Mouse (Mus musculus): ENCODE data around the gene Klhl7. TPM values are rescaled to one million over a fixed set of nuclear protein-coding genes. Genes with fewer than 3 reads are reported as not detected.
"Not testable (repeated sequence)": the region's sequence is repeated elsewhere in the genome, so short reads cannot be mapped to it uniquely, and the experiment has no call there.

The Klhl7 gene
- polyA plus RNA-seq, 1 experiment from 2014 or later = 43.6 TPM

- Histone ChIP-seq H3K4me3 (replicated peaks) (peak overlapping the region; percentile 84), H3K9ac (peak overlapping the region; percentile 77), H3K27ac (peak overlapping the region; percentile 87), H3K4me2 (peak overlapping the region; percentile 82), H3K27me3 (no peaks in the 10 kb centered on the region), H3K9me3 (replicated peaks) (no peaks in the 10 kb centered on the region), H3K36me3 (no peaks in the 10 kb centered on the region), H3K4me1 (0 out of 2 replicates have a peak, but pooled peaks cover 4% of the 10 kb centered on the region)
- 6% methylated on average over 8 of the region's 8 CpGs for WGBS
- ATAC-seq (replicated peaks; ENCODE audit: low FRiP score) = no peak
Measured at GRCm38 (mm10) chr5:24101446-24102140, 1.2 kb downstream of the Klhl7 start.

DNA sequence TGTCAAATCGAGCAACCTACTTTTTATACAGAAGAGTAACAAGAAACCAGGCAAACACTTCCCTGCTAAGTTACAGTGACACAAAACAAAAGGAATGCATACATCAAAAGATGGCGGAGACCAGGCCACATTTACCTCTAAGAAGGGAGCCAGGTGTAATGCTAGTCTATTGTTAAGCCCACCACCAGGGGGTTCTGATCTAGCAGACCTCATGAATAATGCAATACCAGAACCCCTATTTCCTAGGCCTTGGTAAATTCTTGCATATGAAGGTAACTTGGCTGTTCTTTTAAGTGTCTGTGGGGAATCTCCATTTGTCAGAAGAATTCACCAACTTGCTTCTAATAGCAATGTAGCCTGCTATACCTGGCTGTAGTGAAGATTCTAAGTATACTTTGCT lies 2.8 kb downstream of the Klhl7 start:
- not testable (repeated sequence) for H3K27me3 ChIP-seq; H3K36me3 ChIP-seq; H3K4me2 ChIP-seq; H3K4me3 ChIP-seq (replicated peaks); H3K4me1 ChIP-seq; H3K9ac ChIP-seq; ATAC-seq (replicated peaks; ENCODE audit: low FRiP score); H3K27ac ChIP-seq; H3K9me3 ChIP-seq (replicated peaks)
- 69% methylated on average over 2 of the region's 2 CpGs for WGBS

DNA sequence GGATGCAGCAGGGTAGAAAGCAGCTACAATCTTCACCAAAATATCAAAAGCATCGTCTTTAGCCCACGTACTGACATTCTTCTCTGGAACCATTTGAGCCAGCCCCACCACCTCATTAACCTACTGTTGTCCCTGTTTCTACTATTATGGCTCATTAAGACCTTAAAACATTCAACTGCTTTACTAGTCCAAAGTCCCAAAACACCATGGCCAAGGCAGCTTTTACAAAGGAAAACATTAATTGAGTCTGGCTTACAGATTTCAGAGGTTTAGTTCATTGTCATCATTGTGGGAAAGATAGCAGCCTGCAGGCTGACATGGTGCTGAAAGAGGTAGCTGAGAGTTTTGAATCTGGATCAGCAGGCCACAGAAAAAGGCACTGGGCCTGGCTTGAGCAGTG lies 3.4 kb downstream of the Klhl7 start:
- no peak overlapping the region for H3K4me2 ChIP-seq
- no peak overlapping the region for H3K9ac ChIP-seq
- 0 out of 2 replicates have a peak, but pooled peaks cover 4% of the 10 kb centered on the region for H3K4me1 ChIP-seq
- H3K4me3 ChIP-seq (replicated peaks) = no peak overlapping the region
- WGBS = 76% methylated on average over 2 of the region's 2 CpGs
- no peaks in the 10 kb centered on the region for H3K9me3 ChIP-seq (replicated peaks)
- H3K36me3 ChIP-seq = no peaks in the 10 kb centered on the region
- H3K27ac ChIP-seq = no peak overlapping the region
- H3K27me3 ChIP-seq = no peaks in the 10 kb centered on the region
- no peak for ATAC-seq (replicated peaks; ENCODE audit: low FRiP score)

DNA sequence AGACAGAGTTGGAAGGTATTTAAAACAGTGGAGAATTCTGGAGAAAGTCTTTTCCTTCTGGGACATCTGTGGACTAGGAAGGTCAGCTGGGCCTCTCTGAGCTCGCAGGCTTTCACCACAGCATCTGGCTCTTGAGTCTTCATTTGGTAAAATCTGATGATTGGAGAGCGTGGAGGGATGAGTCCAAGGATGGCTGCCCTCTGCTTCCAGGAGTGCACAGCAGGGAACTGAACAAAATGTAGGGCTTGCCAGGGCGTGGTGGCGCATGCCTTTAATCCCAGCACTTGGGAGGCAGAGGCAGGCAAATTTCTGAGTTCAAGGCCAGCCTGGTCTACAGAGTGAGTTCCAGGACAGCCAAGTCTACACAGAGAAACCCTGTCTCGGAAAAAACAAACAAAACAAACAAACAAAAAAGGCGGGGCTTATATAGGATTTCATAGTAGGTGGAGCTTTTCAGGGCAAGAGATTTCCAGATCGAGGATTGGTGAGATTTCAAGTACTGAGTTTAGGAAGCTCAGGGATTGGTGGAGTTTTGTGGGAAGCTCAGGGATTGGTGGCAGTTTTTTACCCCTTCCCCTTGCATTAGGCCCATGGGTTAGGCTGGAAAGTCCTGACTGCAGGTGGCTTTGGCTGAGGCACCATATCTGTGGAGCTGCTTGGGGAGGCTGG lies 6.8 kb downstream of the Klhl7 start:
- no peak for ATAC-seq (replicated peaks; ENCODE audit: low FRiP score)
- no peaks in the 10 kb centered on the region for H3K9me3 ChIP-seq (replicated peaks)
- 0 out of 2 replicates have a peak, but pooled peaks cover 4% of the 10 kb centered on the region for H3K36me3 ChIP-seq
- no peaks in the 10 kb centered on the region for H3K27me3 ChIP-seq
- no peak overlapping the region for H3K4me3 ChIP-seq (replicated peaks)
- 93% methylated on average over 7 of the region's 7 CpGs for WGBS
- no peaks in the 10 kb centered on the region for H3K4me1 ChIP-seq
- H3K4me2 ChIP-seq = no peak overlapping the region
- H3K9ac ChIP-seq = no peak overlapping the region
- H3K27ac ChIP-seq = no peak overlapping the region

DNA sequence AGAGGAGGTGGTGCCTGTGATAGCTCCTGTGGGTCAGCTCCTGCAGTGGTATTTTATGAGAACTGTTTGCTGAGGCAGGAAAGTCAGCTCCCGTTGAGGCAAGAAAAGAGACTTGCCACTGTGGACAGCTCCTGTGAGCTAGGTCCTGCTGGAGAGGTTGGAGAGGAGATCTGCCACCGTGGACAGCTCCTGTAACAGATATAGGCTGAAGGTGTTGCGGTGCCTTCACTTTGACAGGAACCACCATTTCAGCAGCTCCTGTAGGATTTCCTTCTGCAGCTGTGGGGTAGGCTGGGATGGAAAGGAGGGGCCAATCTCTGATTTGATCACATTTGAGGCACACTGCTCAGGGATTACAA lies 7.3 kb downstream of the Klhl7 start:
- 73% methylated on average over 3 of the region's 3 CpGs for WGBS

GRCm38 (mm10) chr5:24110068-24110467 lies 9.7 kb downstream of the Klhl7 start:
- 0 out of 2 replicates have a peak, but pooled peaks cover 4% of the 10 kb centered on the region for H3K36me3 ChIP-seq
- no peaks in the 10 kb centered on the region for H3K9me3 ChIP-seq (replicated peaks)
- H3K4me2 ChIP-seq = no peak overlapping the region
- H3K4me1 ChIP-seq = no peaks in the 10 kb centered on the region
- no peak overlapping the region for H3K9ac ChIP-seq
- WGBS = 84% methylated on average over 5 of the region's 5 CpGs
- no peak for ATAC-seq (replicated peaks; ENCODE audit: low FRiP score)
- H3K27ac ChIP-seq = no peak overlapping the region
- no peak overlapping the region for H3K4me3 ChIP-seq (replicated peaks)
- H3K27me3 ChIP-seq = no peaks in the 10 kb centered on the region

More for the DNA sequence above, 7.3 kb downstream of the Klhl7 start:
- no peak overlapping the region for H3K4me2 ChIP-seq
- 0 out of 2 replicates have a peak, but pooled peaks cover 4% of the 10 kb centered on the region for H3K36me3 ChIP-seq
- H3K9me3 ChIP-seq (replicated peaks) = no peaks in the 10 kb centered on the region
- no peaks in the 10 kb centered on the region for H3K27me3 ChIP-seq
- no peak for ATAC-seq (replicated peaks; ENCODE audit: low FRiP score)
- no peak overlapping the region for H3K9ac ChIP-seq
- H3K27ac ChIP-seq = no peak overlapping the region
- H3K4me1 ChIP-seq = no peaks in the 10 kb centered on the region
- H3K4me3 ChIP-seq (replicated peaks) = no peak overlapping the region

- ATAC-seq (replicated peaks; ENCODE audit: low FRiP score) = no peak
Measured at GRCm38 (mm10) chr5:24112116-24112903, 11.9 kb downstream of the Klhl7 start.

GRCm38 (mm10) chr5:24122221-24122620 lies 21.8 kb downstream of the Klhl7 start:
- Histone ChIP-seq H3K4me1 (no peaks in the 10 kb centered on the region), H3K9me3 (replicated peaks) (no peaks in the 10 kb centered on the region), H3K4me3 (replicated peaks) (no peak overlapping the region), H3K4me2 (no peak overlapping the region), H3K36me3 (peaks cover 5% of the 10 kb centered on the region), H3K27ac (no peak overlapping the region), H3K9ac (no peak overlapping the region), H3K27me3 (no peaks in the 10 kb centered on the region)
- no peak for ATAC-seq (replicated peaks; ENCODE audit: low FRiP score)
- 98% methylated on average over 2 of the region's 2 CpGs for WGBS

More at GRCm38 (mm10) chr5:24112116-24112903, 11.9 kb downstream of the Klhl7 start:
- Histone ChIP-seq H3K9ac (no peak overlapping the region), H3K4me1 (no peaks in the 10 kb centered on the region), H3K9me3 (replicated peaks) (no peaks in the 10 kb centered on the region), H3K27ac (no peak overlapping the region), H3K4me3 (replicated peaks) (no peak overlapping the region), H3K27me3 (no peaks in the 10 kb centered on the region), H3K36me3 (0 out of 2 replicates have a peak, but pooled peaks cover 4% of the 10 kb centered on the region), H3K4me2 (no peak overlapping the region)
- WGBS = 85% methylated on average over 12 of the region's 12 CpGs

- H3K27me3 ChIP-seq = no peaks in the 10 kb centered on the region
- 100% methylated on average over 1 of the region's 1 CpGs for WGBS
- H3K4me1 ChIP-seq = no peaks in the 10 kb centered on the region
Measured at GRCm38 (mm10) chr5:24124175-24124574, 23.8 kb downstream of the Klhl7 start.

GRCm38 (mm10) chr5:24124579-24125276 lies 24.3 kb downstream of the Klhl7 start:
- no peak for ATAC-seq (replicated peaks; ENCODE audit: low FRiP score)
- no peaks in the 10 kb centered on the region for H3K36me3 ChIP-seq
- H3K9me3 ChIP-seq (replicated peaks) = no peaks in the 10 kb centered on the region
- no peak overlapping the region for H3K27ac ChIP-seq
- H3K27me3 ChIP-seq = no peaks in the 10 kb centered on the region
- H3K4me3 ChIP-seq (replicated peaks) = no peak overlapping the region
- no peaks in the 10 kb centered on the region for H3K4me1 ChIP-seq
- H3K9ac ChIP-seq = no peak overlapping the region
- 79% methylated on average over 3 of the region's 3 CpGs for WGBS
- H3K4me2 ChIP-seq = no peak overlapping the region

More at GRCm38 (mm10) chr5:24124175-24124574, 23.8 kb downstream of the Klhl7 start:
- Histone ChIP-seq H3K9me3 (replicated peaks) (no peaks in the 10 kb centered on the region), H3K9ac (no peak overlapping the region), H3K36me3 (no peaks in the 10 kb centered on the region), H3K27ac (no peak overlapping the region), H3K4me2 (no peak overlapping the region), H3K4me3 (replicated peaks) (no peak overlapping the region)
- no peak for ATAC-seq (replicated peaks; ENCODE audit: low FRiP score)

DNA sequence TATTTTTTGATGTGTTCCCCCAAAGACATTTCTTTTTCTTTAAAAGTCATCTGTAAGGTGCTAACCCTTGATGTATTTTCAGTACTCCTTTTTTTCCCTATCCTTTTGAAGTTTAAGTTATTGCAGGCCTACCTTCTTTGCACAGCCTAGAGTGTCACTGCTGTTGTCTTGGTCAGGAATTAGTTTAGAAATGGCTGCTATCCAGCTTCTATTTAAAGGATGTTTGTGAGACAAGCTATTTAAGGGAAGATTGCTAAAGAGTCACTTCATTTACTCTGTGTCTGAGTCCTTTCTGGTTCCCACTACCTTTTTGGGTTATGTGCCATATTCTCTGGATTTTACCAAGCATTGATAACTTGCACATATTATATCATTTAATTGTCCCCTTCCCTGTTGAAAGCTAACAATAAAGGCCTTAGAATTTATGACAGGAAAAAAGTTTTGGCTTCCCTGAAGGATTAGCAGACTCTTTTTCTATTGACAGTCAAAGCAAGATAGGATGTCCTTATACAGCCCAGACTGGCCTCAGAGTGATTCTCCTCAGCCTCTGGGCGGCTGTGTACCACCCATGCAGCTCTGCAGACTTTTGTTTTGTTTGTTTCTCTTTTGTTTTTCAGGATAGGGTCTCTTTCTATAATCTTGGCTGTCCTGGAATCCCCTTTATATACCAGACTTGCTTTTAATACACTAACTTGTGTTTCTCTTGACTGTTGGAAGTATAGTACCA lies 25.7 kb downstream of the Klhl7 start:
- H3K4me1 ChIP-seq = no peaks in the 10 kb centered on the region
- no peaks in the 10 kb centered on the region for H3K9me3 ChIP-seq (replicated peaks)
- WGBS = 84% methylated on average over 1 of the region's 1 CpGs
- no peak overlapping the region for H3K4me3 ChIP-seq (replicated peaks)
- H3K4me2 ChIP-seq = no peak overlapping the region
- no peaks in the 10 kb centered on the region for H3K36me3 ChIP-seq
- no peak overlapping the region for H3K9ac ChIP-seq
- no peak overlapping the region for H3K27ac ChIP-seq
- ATAC-seq (replicated peaks; ENCODE audit: low FRiP score) = no peak
- H3K27me3 ChIP-seq = no peaks in the 10 kb centered on the region
